Mouse (Mus musculus): Measurements from ENCODE around the gene Atf2.

DNA sequence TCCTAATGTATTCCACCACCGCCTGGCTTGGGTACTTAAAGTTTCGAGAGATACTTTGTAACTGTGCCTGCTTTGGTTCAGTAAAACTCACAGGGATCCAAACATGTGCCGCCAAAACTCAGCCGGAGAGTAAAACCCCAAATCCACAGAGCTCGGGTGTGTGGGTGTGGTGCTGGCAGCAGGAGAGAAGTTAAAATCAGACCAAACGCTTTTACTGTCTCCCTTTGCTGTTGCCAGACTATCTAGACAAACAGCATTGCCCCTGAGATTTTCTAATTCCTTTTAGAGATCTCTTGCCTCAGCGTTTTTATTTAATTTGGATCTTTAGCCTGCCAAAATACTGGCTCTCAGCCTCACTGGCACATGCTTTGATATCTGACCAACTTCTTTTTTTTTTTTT, 27.2 kb upstream of the Atf2 start:
- TF ChIP-seq CTCF (conservative IDR thresholded peaks at IDR 0.05; ENCODE audit: insufficient read depth, insufficient read length, low read depth, low read length) (no peak), POLR2A (IDR thresholded peaks at IDR 0.05; ENCODE audit: low read depth, low read length) (no peak)

Data from kidney, adult 2 months (tissue).